Mouse (Mus musculus) stomach, embryonic 14.5 days (tissue): ENCODE results near the gene Zgpat. TPM values are rescaled to one million over a fixed set of nuclear protein-coding genes. Genes with fewer than 3 reads are reported as not detected.

Source experiments
- ATAC-seq: fragments of 200-750 bp; cut with Nextera tagmentation; 2 replicates; pipeline ENCODE4 v1.8.0; 2017; ENCODE audit warnings: low read depth, moderate TSS enrichment; ENCODE audit not compliant: insufficient number of reproducible peaks, insufficient read depth, low FRiP score
- H3K27ac ChIP-seq: fragments of 300-500 bp; sonication (generic); 2 replicates; pipeline ENCODE4 v1.5.1; 2014; ENCODE audit warnings: mild to moderate bottlenecking, low read length, moderate library complexity, mixed read lengths
- H3K27me3 ChIP-seq: fragments of 300-500 bp; sonication (generic); 2 replicates; pipeline ENCODE4 v1.6.1; 2014; ENCODE audit warnings: low read length, control low read depth, mixed read lengths; ENCODE audit not compliant: control insufficient read depth, insufficient read depth
- H3K36me3 ChIP-seq: fragments of 300-500 bp; sonication (generic); 2 replicates; pipeline ENCODE4 v1.6.1; 2014; ENCODE audit warnings: mild to moderate bottlenecking, control low read depth, low read length, moderate library complexity, mixed read lengths; ENCODE audit not compliant: control insufficient read depth, insufficient read depth
- H3K4me1 ChIP-seq: fragments of 300-500 bp; sonication (generic); 2 replicates; pipeline ENCODE4 v1.6.1; 2014; ENCODE audit warnings: low read length, control low read depth, mixed read lengths; ENCODE audit not compliant: control insufficient read depth, insufficient read depth
- H3K4me2 ChIP-seq: fragments of 300-500 bp; sonication (generic); replicated peaks from 2 replicates; pipeline ENCODE4 v1.6.1; 2014; ENCODE audit warnings: low read depth, low read length, control low read depth
- H3K4me3 ChIP-seq: fragments of 300-500 bp; sonication (generic); 2 replicates; pipeline ENCODE4 v1.5.1; 2014; ENCODE audit warnings: low read depth, low read length, control low read depth
- H3K9ac ChIP-seq: fragments of 300-500 bp; sonication (generic); replicated peaks from 2 replicates; pipeline ENCODE4 v1.6.1; 2014; ENCODE audit warnings: low read depth, mild to moderate bottlenecking, control low read depth, low read length, moderate library complexity, mixed read lengths
- H3K9me3 ChIP-seq: fragments of 300-500 bp; sonication (generic); 2 replicates; pipeline ENCODE4 v1.6.1; 2016; ENCODE audit warnings: low read depth, low read length, control low read depth; ENCODE audit not compliant: control insufficient read depth
- WGBS: fragments of 180-500 bp; shearing (Covaris S2); extraction: QIAGEN DNeasy Blood & Tissue Kit; methylation state at CpG from one replicate; pipeline ENCODE4 v1.1.7; 2014; 5-methylcytosine and 5-hydroxymethylcytosine counted together
- polyA plus RNA-seq: library from polyadenylated mRNA; unstranded; fragments of >200 nt; fragmentation: Nextera tagmentation; extraction: Ambion mirVana; gene quantifications from 2 replicates; pipeline ENCODE4 v1.2.1, GENCODE M21; 2014

Zgpat gene
- polyA plus RNA-seq, 1 experiment from 2014 or later, result 32.1 TPM

- no peak overlapping the region for H3K4me2 ChIP-seq
- H3K27ac ChIP-seq, result no peak overlapping the region
- no peak overlapping the region for H3K4me3 ChIP-seq
- H3K27me3 ChIP-seq, result no peaks in the 10 kb centered on the region
- WGBS, result 91% methylated on average over 6 of the region's 6 CpGs
- H3K9ac ChIP-seq, result no peak overlapping the region
- H3K9me3 ChIP-seq, result no peaks in the 10 kb centered on the region
- H3K4me1 ChIP-seq, result no peaks in the 10 kb centered on the region
- peaks cover 47% of the 10 kb centered on the region for H3K36me3 ChIP-seq
- ATAC-seq, result no peak
Measured at GRCm38 (mm10) chr2:181342766-181343165, 22.0 kb upstream of the Zgpat start.

DNA sequence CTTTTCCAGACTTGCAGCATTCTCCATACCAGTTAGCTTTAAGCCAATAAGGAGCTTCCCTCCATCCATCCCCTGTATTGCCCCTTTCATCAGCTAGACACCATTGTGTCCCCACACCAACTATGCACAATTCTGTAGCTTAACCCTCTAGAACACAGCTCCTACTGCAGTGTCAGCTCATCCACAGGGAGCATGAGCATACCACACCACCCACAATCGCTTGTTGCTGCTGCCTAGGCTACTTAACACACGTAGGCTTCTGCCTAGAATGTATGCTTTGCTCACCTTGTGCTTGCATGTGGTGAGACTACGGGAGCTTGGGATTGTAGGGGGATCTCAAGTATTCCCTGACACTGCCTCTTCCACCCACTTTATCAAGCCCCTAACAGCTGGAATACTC is 7.9 kb upstream of the Zgpat start:
- H3K36me3 ChIP-seq, result peaks cover 77% of the 10 kb centered on the region
- H3K4me2 ChIP-seq, result no peak overlapping the region
- H3K9ac ChIP-seq, result no peak overlapping the region
- no peaks in the 10 kb centered on the region for H3K9me3 ChIP-seq
- H3K4me3 ChIP-seq, result no peak overlapping the region
- no peak overlapping the region for H3K27ac ChIP-seq
- no peaks in the 10 kb centered on the region for H3K27me3 ChIP-seq
- no peaks in the 10 kb centered on the region for H3K4me1 ChIP-seq
- no peak for ATAC-seq
- WGBS, result 69% methylated on average over 3 of the region's 3 CpGs

- Histone ChIP-seq H3K4me2 (peak overlapping the region; percentile 85), H3K4me3 (peak overlapping the region; percentile 89), H3K27me3 (no peaks in the 10 kb centered on the region), H3K9me3 (no peaks in the 10 kb centered on the region), H3K9ac (peak overlapping the region; percentile 83; the same call in 1 of the 2 replicates), H3K36me3 (peaks cover 38% of the 10 kb centered on the region), H3K4me1 (peaks cover 14% of the 10 kb centered on the region), H3K27ac (no peak overlapping the region)
- WGBS, result 85% methylated on average over 3 of the region's 3 CpGs
- ATAC-seq, result no peak
Measured at GRCm38 (mm10) chr2:181363946-181364345, 782 bp upstream of the Zgpat start.

- H3K4me2 ChIP-seq, result peak overlapping the region; percentile 85
- peak overlapping the region; percentile 89 for H3K4me3 ChIP-seq
- H3K36me3 ChIP-seq, result peaks cover 38% of the 10 kb centered on the region
- peak; percentile 3; the same call in 1 of the 2 replicates for ATAC-seq
- 12% methylated on average over 14 of the region's 14 CpGs for WGBS
- H3K27me3 ChIP-seq, result no peaks in the 10 kb centered on the region
- no peaks in the 10 kb centered on the region for H3K9me3 ChIP-seq
- peaks cover 14% of the 10 kb centered on the region for H3K4me1 ChIP-seq
- peak overlapping the region; percentile 89; the same call in 1 of the 2 replicates for H3K27ac ChIP-seq
- H3K9ac ChIP-seq, result peak overlapping the region; percentile 83
Measured at GRCm38 (mm10) chr2:181364487-181364859, 255 bp upstream of the Zgpat start.

- Histone ChIP-seq H3K4me2 (peak overlapping the region; percentile 85), H3K9me3 (no peaks in the 10 kb centered on the region), H3K27ac (peak overlapping the region; percentile 89), H3K36me3 (peaks cover 36% of the 10 kb centered on the region), H3K4me3 (peak overlapping the region; percentile 89), H3K4me1 (peaks cover 14% of the 10 kb centered on the region), H3K27me3 (no peaks in the 10 kb centered on the region), H3K9ac (peak overlapping the region; percentile 83)
- peak; percentile 60; the same call in 1 of the 2 replicates for ATAC-seq
- under 1% methylated on average over 20 of the region's 20 CpGs for WGBS
Measured at GRCm38 (mm10) chr2:181365655-181366075, 937 bp downstream of the Zgpat start.

- Histone ChIP-seq H3K4me1 (peaks cover 7% of the 10 kb centered on the region), H3K27me3 (no peaks in the 10 kb centered on the region), H3K9me3 (no peaks in the 10 kb centered on the region), H3K9ac (no peak overlapping the region), H3K36me3 (peaks cover 17% of the 10 kb centered on the region), H3K27ac (no peak overlapping the region), H3K4me3 (no peak overlapping the region), H3K4me2 (no peak overlapping the region)
- 98% methylated on average over 5 of the region's 5 CpGs for WGBS
- ATAC-seq, result no peak
Measured at GRCm38 (mm10) chr2:181370001-181370400, 5.3 kb downstream of the Zgpat start.

GRCm38 (mm10) chr2:181375787-181376186 is 11.1 kb downstream of the Zgpat start:
- H3K4me2 ChIP-seq, result no peak overlapping the region
- no peak for ATAC-seq
- H3K27ac ChIP-seq, result no peak overlapping the region
- WGBS, result 99% methylated on average over 2 of the region's 2 CpGs
- peaks cover 25% of the 10 kb centered on the region for H3K36me3 ChIP-seq
- no peaks in the 10 kb centered on the region for H3K27me3 ChIP-seq
- H3K4me3 ChIP-seq, result no peak overlapping the region
- H3K4me1 ChIP-seq, result no peaks in the 10 kb centered on the region
- no peaks in the 10 kb centered on the region for H3K9me3 ChIP-seq
- no peak overlapping the region for H3K9ac ChIP-seq

DNA sequence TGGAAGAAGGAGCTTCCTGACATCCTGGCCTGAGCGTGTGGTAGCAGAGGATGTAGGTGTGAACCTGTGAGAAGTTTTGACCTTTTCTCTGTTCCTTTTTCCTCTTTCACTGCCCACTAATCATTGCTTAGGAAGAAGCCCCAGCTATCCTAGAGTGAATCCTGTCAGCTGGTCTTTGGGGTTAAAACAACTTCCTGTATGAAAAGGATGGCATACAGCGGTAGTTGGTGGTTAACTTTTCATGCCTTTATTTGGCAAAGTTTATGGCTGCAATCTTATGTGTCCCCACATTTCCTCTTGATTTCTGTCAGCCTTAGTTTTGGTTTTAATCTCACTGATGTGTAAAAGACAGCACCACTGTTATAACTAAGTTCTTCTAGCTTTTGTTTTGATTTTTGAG is 12.5 kb downstream of the Zgpat start:
- no peak overlapping the region for H3K27ac ChIP-seq
- H3K4me1 ChIP-seq, result no peaks in the 10 kb centered on the region
- H3K27me3 ChIP-seq, result no peaks in the 10 kb centered on the region
- 77% methylated on average over 2 of the region's 2 CpGs for WGBS
- H3K9ac ChIP-seq, result no peak overlapping the region
- H3K9me3 ChIP-seq, result no peaks in the 10 kb centered on the region
- peaks cover 33% of the 10 kb centered on the region for H3K36me3 ChIP-seq
- H3K4me3 ChIP-seq, result no peak overlapping the region
- H3K4me2 ChIP-seq, result no peak overlapping the region
- ATAC-seq, result no peak

DNA sequence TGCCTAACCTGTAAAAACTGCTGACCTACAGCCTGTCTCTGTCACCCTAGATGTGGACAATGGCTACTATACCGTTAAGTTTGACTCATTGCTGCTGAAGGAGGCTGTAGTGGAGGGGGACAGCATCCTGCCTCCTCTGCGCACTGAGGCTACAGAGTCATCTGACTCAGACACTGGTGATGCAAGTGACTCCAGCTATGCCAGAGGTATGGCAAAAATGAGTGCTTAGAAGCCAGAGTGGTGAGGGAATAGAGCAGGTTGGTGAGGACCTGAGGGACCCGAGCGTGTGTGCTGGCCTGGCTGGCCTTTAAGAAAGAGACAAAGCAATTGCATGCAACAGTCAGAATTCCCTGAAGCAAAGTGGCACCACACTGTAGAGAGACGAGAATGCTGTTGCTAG is 14.0 kb downstream of the Zgpat start:
- Histone ChIP-seq H3K27me3 (no peaks in the 10 kb centered on the region), H3K4me2 (no peak overlapping the region), H3K4me3 (no peak overlapping the region), H3K9me3 (no peaks in the 10 kb centered on the region), H3K27ac (no peak overlapping the region), H3K4me1 (no peaks in the 10 kb centered on the region), H3K36me3 (peaks cover 45% of the 10 kb centered on the region), H3K9ac (no peak overlapping the region)
- WGBS, result 91% methylated on average over 5 of the region's 5 CpGs
- no peak for ATAC-seq
